Mouse (Mus musculus) adrenal gland, adult 2 months (tissue): Measurements from ENCODE around the gene Lrrc20. TPM values are rescaled to one million over a fixed set of nuclear protein-coding genes. Genes with fewer than 3 reads are reported as not detected.
A peak's percentile ranks its signal among the peaks of the same experiment; 100 is the strongest.

Experiments used
- DNase-seq: peaks from one replicate; pipeline ENCODE4 v3.0.0; 2021
- polyA plus RNA-seq: library from polyadenylated mRNA; depleted of rRNA; stranded (reverse); fragments of >200 nt; gene quantifications from 2 replicates; pipeline ENCODE4 v1.2.3, GENCODE M21; 2012
- total RNA-seq, 2 experiments: library from RNA; stranded (reverse); gene quantifications; 2 replicates each; pipeline ENCODE4 v1.2.3; 2021

The Lrrc20 gene
- total and polyA plus RNA-seq, 3 experiments = 15.9 to 21.7 (median 17.8) TPM

DNA sequence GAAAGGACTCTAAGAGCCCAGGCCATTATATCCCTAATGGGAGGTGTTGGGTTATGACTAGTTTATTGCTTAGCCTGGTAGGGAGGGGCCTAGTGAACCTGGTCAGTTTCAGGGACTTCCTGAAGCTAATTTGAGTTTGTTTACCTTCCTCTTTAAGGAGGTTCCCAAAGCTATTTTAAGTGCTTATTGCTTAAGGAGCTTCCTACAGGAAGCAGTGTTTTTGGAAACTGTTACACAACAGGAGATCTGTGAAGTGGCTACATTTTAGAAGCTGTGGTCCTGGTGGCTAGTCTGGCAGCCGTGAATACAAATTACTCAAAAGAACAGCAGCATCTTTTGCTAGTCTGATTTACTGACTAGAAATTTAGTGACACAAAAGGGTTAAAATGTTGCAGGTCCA, 1.3 kb upstream of the Lrrc20 start:
- no peak for DNase-seq

DNA sequence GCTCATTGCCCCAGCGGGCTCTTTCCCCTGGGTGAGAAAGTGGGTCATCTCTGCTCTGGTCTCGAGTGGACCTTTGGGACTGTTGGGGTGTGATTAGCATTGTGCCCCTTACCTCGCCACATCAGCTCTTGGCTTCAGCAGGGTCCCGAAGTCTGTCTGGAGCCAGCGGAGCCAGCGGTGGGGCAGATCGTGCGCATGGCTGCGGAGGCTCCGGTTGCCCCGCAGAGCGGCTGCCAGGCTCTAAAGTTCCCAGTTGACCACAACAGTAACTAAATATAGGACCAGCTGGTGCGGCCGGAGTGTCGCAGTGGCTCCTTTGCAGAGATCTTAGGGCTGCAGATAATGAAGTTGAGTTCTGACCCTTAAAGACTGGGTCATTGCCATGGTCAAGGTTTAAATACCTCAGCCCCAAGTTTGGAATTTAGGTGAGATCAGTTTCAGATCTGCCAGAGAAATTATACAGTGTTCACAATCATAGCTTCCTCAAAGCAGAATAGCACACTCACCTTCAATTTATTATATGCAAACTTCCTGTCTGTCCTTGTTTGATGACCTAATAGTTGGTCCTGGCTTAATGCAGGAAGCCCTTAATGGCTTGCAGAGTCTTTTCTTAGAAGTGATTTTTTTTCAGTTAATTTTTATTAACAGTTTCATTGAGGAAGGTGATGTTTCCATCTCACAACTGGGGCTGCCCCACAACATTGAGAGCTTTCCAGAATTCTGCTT, 1.0 kb downstream of the Lrrc20 start:
- DNase-seq = no peak

DNA sequence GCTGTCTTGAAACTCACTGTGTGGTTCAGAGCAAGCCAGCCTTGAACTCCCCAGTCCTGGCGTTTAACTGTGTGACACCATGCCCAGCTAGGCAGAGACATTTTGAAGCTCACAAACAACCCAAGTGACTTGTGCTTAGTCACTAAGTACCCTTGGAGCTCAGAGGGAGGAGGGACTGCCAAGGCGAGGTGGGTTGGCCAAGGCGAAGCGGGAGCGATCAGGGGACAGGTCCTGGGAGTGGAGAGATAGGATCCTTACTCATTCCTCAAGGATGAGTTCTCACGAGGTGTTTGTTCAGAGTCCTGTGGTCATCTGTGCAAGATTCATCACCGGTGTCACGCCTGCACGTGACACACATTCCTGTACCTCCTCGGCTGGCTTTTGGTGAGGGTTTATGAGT, 3.9 kb downstream of the Lrrc20 start:
- DNase-seq = peak; percentile 81

DNA sequence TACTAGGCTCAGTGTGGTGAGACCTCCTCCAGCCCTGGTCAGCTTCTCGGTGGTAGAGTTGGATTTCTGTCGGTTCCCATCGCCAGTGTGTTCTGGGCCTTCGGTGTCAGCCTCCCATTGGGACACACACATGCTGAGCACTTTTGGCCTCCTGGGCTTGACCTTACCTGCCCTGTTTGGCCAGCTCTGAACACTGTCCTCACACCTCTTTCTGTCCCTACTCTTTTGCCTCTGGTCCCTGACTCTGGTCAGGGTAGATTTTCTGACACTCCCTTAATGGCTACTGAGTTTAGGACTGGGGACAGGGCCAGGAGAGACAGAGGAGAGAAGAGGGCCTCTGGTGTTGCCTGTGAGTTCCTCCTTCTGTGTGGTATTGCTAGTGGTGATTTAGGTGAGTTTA, 4.3 kb downstream of the Lrrc20 start:
- no peak for DNase-seq

DNA sequence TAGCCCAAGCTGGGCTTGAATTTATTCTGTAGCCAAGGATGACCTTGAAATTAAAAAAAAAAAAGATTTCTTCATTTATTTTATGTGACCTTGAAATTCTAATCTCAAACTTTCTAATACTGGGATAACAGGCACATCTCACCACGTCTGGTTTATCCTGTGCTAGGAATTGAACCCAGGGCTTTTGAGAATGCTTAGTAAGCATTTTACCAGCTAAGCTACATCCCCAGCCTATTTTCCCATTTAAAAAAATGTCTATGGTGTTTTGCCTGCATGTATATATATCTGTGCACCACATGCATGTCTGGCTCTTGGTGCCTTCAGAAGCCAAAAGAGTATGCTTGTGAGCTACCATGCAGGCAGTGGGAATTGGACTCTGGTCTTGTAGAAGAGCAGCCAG, 4.9 kb downstream of the Lrrc20 start:
- no peak for DNase-seq

DNA sequence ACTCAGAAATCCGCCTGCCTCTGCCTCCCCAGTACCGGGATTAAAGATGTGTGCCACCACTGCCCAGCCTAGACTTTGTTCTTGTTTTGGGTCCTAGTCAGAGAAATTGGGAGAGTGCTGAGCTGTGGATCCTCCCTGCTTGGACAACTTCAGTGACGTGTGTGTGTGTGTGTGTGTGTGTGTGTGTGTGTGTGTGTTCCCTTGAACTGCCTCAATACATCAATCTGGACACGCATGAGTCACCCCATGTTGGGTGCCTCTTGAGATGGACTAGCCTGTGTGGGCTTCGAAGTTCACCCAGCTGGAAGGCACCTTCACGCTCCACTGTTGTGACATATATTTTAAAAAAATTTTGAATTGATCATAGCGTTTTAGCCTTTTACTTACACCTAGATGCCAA, 7.2 kb downstream of the Lrrc20 start:
- DNase-seq = peak; percentile 77

DNA sequence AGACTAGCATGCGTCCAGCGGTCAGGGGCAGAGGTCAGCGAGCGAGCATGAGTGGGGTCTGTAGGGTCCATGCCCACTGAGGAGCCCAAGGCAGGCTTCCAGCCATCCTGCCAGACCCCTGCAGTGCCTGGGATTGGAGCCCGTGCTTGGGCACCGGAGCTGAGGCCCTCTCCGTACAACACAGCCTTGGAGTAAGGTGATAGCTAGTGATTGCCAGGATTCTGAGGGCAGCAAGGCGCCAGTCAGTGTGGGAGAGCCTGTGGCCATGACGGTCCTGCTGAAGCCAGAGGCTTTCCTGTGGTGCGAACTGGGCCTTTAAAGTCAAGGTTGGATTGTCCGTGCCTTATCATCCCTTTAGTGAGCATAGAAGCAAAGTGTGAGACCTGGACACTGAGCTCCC, 9.2 kb downstream of the Lrrc20 start:
- peak; percentile 58 for DNase-seq

DNA sequence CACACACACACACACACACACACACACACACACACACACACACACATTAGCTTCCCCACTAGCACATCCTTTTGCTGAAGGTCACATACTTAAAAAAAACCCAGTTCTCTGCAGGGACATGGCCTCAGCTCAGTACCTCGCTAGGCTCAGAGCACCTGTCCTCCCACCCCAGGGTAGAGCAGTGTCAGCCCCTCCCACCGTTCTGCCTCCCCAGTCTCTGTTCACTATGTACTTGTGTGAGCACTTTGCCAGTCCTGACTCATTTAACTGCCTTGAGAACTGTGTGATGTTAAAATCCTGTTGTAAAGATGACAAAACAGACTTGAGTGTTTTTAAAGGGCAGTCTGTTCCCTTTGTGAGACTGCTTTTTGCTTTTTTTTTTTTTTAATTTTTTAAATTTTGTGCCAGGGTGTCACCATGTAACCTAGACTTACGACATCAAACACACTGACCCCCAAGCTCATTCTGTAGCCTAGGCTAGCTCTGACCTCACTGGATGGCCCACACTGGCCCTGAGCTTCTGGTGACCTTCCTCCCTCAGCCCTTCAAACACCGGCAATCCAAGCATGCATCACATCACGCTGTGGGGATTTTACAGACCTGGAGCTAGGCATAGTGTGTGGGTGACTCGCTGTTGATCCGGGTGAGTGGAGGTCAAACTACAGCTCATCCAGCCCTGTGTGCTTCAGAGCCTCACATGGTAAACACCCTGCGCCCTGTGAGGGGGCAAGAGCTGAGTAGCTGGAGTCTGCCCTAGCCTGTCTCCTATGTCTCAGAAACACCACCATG, 11.1 kb downstream of the Lrrc20 start:
- peak; percentile 84 for DNase-seq

DNA sequence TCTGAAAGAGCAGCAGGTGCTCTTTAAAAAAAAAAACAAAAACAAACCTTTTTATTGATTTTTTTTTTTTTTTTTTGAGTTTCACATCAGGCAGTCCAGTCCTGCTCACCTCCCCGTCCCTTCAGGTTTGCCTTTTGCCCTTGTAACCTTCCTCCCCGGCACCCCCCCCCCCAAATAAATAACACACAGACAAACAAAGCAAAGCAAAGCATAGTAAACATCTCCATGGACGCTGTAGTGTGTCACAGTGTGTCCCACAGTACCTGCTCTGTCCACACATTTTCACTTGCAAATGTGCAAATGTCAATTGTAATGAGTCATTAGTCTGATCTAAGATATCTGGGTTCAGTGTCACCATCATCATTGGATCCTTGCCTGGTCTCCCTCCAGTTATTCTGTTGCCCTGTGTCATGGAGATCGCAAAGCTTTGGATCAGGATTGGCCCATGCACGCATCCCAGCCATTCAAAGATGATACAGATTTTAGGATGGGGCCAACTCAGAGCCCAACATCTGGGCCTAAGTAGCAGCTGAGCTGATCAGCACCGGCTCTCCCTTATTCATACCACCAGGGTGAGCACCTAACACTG, 13.0 kb downstream of the Lrrc20 start:
- peak; percentile 66 for DNase-seq

DNA sequence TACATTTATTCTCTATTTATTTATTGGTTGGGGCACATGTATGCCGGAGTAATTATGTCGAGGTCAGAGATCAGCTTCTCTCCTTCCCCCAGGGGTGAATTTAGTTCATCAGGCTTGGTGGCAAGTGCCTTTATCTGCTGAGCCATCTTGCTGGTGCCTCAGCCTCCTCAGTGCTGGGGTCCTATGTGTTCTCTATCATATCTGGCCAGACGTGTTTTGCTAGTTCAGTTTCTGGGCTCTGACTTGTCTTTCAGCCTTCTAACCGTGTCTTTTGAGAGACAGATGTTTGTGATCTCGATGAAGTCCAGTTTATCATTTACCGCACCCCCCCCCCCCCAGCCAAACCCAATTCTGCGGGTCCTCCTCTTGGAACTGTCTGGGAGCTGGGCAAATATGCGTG, 16.0 kb downstream of the Lrrc20 start:
- DNase-seq = no peak

DNA sequence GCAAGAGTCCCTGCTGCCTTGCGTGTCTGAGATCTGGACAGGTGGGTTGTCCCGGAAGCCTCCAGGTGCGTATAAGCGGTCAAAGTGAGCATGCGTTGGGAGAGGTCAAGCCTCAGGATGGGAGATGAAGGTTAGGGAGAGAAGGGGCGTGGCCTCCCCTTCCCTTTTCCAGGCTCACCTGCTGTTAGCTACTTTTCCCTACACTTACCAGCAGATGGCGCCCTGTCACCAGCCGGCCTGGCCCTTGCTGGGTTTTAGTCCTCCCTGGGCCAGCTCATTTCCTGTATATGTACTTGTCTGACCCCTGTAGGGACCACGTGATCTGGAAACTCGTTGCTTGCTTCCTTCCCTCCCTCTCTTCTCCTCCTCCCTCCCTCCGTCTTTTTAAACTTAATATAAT, 16.4 kb downstream of the Lrrc20 start:
- peak; percentile 86 for DNase-seq

DNA sequence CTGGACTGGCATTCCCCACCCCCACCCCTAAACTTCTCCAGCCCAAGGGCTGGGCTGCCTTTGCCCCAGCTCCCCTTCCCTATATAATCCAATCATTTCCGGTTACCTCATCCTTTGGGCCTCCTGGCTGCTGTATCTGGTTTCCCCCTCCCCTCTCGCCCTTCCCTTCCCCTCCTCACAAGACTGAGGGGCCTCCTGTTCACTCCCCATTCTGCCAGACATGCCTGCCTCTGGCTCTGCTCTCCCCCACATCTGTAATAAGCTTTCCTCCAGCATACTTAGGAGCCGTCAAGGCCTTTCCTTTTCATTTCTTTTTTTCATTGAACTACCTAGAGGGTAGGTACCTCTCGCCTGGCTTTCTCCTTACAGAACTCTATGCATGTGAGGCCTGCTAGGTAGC, 19.9 kb downstream of the Lrrc20 start:
- no peak for DNase-seq

DNA sequence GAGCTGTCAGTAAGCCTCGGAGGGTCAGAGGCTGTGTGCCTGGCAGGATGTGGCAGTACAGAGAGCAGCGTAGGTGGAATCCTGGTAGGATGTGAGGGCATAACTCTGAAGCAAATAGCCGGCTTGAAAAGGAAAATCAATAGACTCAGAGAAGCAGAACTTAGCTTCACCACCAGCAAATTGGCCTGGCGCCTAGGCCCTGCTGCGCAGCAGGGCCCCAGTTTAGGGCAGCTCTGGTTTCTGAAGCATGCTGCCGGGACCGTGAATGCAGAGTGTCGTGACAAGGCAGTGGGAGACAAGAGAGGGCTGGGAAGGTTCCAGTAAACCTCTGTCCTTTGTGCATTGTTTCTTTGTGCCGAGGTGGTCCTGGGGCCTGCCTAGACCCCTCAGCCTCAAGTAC, 20.6 kb downstream of the Lrrc20 start:
- DNase-seq = no peak

DNA sequence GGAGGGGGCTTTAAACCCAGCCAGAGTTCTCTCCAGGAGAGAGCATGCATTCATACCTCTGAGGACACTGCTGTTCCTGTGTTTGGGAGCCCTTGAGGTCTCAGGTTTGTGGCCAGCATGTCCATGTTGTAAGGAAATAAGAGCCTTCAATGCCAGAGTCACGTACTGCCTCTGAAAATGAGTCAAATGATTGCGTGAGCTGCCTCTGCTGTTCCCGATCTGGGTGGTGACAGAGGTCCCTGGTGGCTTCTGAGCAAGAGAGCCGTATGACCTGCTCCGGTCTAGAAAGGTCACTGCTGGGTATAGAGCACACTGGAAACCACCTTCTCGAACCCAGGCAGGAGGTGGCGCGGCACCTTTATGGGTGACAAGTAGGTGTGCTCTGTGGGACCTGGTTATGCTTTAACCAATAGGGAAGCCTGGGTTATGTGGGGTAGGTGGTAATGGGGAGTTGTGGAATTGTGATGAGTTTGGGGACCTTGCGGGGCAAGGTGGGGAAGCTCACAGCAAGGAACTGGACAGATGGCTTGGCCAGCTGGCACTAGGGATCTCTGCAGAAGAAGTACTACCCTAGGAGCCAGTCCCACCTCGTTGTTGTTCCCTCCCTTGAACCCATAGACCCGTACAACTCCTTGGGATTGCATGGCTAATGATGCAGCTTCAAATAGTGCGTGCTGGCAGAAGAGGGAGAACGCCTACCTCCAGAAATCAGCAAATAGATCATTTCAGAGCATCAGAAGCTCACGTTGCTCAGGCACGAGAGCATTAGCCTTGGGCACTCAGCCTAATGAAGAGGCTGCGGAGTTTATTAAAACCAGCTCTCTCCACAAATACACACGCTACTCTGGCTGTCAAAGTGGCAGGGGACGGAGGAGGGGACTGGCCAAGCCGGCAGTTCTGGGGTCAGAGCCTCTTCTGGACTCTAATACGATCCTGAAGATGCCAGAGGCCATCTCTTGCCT, 24.2 kb downstream of the Lrrc20 start:
- peak; percentile 48 for DNase-seq

DNA sequence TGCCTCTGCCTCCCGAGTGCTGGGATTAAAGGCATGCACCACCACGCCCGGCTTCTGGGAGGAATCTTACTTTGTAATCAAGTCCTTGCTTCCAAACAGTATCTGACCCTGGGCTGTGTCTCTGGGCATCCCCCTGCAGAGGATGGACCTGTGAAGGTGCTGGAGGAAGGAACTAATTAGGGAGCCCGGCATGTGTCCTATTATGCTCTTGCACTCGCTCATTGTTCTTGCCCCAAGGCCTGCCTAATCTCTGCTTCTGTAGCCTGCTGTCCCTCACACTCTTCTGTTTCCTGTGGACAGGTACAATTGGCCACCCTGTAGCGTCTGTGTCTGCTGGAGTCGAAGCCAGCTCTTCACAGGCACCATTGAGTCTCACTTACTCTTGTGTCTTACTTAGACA, 25.2 kb downstream of the Lrrc20 start:
- no peak for DNase-seq

DNA sequence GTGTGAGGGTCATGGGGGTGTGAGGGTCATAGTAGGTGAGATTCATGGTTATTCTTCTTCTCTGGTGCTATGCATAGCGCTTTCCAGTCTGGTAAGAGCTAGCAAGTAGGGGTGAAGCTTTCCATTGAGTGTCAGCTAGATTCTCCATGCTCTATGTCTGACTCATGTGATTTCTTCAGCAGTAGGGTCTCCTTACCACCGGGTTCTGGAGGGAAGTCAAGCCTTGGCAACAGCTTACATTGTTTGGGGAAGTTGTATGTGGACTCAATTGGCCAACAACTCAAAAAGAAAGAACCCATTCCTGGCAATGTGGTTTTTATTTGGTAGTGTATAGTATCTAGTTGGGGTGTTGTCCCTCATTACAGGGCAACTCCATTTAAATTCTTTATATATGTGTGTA, 28.5 kb downstream of the Lrrc20 start:
- DNase-seq = no peak

DNA sequence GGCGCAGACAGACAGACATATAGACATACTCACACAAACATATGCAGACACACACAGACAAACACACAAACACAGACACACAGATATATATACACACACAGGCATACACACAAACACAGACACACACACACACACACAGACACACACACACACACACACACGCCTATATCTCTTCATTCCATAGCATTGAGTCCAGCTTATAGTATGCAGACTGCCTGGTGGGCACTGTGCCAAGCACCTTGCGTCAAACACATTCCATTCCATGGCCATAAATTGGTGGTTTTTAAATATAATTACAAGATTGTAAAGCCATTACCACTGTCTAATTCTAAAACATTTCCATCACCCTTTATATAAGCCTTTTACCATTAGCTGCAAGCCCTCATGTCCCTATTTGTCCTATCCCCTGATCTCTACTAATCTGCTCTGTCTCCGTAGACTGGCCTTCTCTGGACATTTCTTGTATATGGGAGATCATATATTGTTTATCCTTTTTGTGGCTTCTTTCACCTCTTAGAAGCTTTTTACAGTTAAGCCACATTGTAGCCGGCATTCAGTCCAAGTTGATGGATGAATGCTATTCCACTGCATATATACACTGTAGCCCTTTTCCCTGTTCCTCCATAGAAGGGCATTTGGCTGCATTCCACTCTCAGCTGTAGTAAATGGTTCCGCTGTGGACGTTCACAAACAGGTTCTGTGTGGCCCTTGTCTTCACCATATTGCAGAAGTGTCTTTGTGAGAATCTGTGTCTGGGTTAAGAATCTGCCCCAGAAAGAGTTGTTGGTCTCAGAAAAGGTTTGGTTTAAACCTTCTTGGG, 31.0 kb downstream of the Lrrc20 start:
- DNase-seq = no peak

DNA sequence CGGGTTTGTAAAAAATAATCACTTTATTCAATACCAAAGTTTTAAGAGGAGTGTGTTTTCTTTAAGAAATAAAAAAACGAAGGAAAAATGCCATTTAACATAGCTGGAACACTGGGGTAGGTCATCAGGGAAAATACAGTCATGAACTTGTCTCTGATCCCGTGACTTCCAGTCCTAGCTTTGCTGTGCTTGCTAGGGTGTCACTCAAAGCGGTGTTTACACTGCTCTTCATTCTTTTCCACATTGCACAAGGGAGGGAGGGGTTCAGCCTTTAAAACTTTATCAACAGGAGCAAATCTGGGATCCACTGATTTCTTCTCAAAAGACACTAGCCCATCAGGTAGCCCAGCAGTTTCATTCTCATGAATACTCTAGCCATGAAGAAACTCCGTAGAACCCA, 34.3 kb downstream of the Lrrc20 start:
- no peak for DNase-seq

DNA sequence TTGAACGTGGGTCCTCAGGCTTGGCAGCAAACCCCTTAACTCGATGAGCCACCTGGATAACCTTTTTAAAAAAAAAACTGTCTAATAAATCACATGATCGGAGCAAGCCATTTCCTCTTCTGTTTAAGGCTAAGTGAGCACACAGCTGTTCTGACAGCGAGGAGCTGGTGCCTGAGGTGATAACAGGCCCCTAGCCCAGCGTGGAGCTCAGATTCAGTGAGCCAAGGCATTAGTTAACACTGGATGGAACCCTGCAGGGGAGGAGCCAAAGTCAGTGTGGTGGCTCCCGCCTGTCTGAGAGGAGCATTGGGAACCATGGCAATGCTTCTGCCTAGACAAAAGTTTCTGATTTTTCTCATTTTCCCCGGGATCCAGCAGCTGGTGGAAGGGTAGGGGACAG, 35.2 kb downstream of the Lrrc20 start:
- no peak for DNase-seq

DNA sequence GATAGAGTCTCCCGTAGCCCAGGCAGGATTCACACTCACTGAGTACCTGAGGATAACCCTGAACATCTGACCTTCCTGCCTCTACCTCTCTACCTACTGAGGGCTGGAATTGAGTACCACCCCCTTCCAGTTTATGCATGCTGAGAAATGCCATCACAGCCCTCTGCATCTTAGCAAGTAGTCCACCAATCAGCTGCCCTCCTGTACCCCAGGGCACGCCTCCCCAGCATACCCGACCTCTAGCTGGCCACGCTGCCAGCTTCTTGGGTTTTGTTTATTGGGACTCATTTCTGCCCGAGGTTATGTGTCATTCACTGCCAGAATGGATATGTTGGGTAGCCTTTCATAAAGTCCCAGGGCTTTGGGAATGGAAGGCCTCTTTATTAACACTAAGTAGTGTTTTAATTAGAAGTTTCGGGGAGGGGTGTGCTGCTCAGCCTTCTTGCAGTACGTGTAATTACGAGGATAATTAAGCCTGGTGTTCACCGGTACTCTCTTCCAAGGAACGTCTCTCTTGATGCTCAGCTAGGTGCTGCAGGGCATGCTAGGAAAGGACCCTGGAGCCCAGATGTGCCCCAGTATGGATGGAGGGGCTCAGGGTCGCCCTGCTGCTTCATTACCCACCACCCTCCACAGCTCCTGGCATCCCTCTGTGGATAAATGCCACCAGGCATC, 36.8 kb downstream of the Lrrc20 start:
- DNase-seq = no peak

DNA sequence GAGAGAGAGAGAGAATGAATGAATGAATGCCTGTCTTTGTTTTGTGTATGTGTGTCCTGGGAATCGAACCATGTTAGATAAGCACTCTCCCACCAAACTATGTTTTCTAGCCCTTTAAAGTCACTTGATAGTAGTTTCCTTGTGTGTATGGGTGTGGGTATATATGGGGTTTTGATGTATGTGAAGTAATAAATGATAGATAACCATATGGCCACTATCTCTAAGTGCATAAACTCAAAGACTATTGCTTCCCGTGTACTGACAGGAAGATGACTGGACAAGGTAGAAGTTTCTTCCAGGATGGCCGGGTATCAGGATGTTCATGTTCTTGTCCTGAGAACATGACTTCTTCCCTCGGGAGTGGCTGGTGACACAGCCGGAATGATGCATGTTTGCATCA, 41.3 kb downstream of the Lrrc20 start:
- DNase-seq = no peak
